Mouse (Mus musculus): ENCODE data around the gene Yrdc.

- TF ChIP-seq CTCF (IDR thresholded peaks at IDR 0.05; ENCODE audit: low read depth) (no peak), EP300 (optimal IDR thresholded peaks at IDR 0.05) (no peak)
These were observed 17.7 kb upstream of the Yrdc start for GRCm38 (mm10) chr4:124832796-124833195.

All from stomach, postnatal 0 days (tissue).